Mouse (Mus musculus) MEL (cell line): ENCODE data around the gene Camta1. TPM values are rescaled to one million over a fixed set of nuclear protein-coding genes. Genes with fewer than 3 reads are reported as not detected.

Experiments
- DNase-seq: peaks from one replicate; pipeline ENCODE4 v3.0.0; 2011; ENCODE audit warnings: low read depth, low spot score
- H3K27ac ChIP-seq: 2 replicates; pipeline ENCODE4 v1.5.1; 2012; ENCODE audit warnings: low read depth, mild to moderate bottlenecking, control low read depth, low read length, moderate library complexity; ENCODE audit not compliant: control insufficient read depth
- H3K27me3 ChIP-seq, 2 experiments: fragments of 150-350 bp in 1 of 2; sonication (generic) in 1 of 2; 2 replicates each; pipeline ENCODE4 v1.6.1; 2012; ENCODE audit warnings: low read length in 2 of 2, mild to moderate bottlenecking in 2 of 2, improper control_type of control experiment in 1 of 2, moderate library complexity in 1 of 2; ENCODE audit not compliant: insufficient read depth in 2 of 2, control insufficient read depth in 1 of 2
- H3K36me3 ChIP-seq, 2 experiments: 2 replicates each; pipeline ENCODE4 v1.6.1; 2012 to 2014; ENCODE audit warnings: low read length in 2 of 2, improper control_type of control experiment in 1 of 2, inconsistent platforms in 1 of 2, mild to moderate bottlenecking in 1 of 2; ENCODE audit not compliant: insufficient read depth in 2 of 2, control insufficient read depth in 1 of 2
- H3K4me1 ChIP-seq, 2 experiments: fragments of 150-350 bp in 1 of 2; sonication (generic) in 1 of 2; 2 replicates each; pipeline ENCODE4 v1.6.1; 2012; ENCODE audit warnings: low read length in 2 of 2, improper control_type of control experiment in 1 of 2, mild to moderate bottlenecking in 1 of 2; ENCODE audit not compliant: insufficient read depth in 2 of 2, control insufficient read depth in 1 of 2
- H3K4me3 ChIP-seq, 2 experiments: fragments of 150-350 bp in 1 of 2; sonication (generic) in 1 of 2; 2 replicates each; pipeline ENCODE4 v1.5.1; 2012; ENCODE audit warnings: low read depth in 2 of 2, low read length in 2 of 2, mild to moderate bottlenecking in 2 of 2, moderate library complexity in 2 of 2, control low read depth in 1 of 2, improper control_type of control experiment in 1 of 2; ENCODE audit not compliant: control insufficient read depth in 1 of 2, insufficient read depth in 1 of 2
- H3K79me2 ChIP-seq: 2 replicates; pipeline ENCODE4 v1.6.1; 2012; ENCODE audit warnings: mild to moderate bottlenecking, low read length, moderate library complexity; ENCODE audit not compliant: control insufficient read depth, poor library complexity, insufficient read depth
- H3K9ac ChIP-seq: 2 replicates; pipeline ENCODE4 v1.6.1; 2012; ENCODE audit warnings: low read depth, mild to moderate bottlenecking, control low read depth, low read length, moderate library complexity; ENCODE audit not compliant: control insufficient read depth, poor library complexity, severe bottlenecking
- H3K9me3 ChIP-seq: fragments of 150-350 bp; sonication (generic); replicated peaks from 2 replicates; pipeline ENCODE4 v1.6.1; 2012; ENCODE audit warnings: mild to moderate bottlenecking, low read length, improper control_type of control experiment, moderate library complexity; ENCODE audit not compliant: insufficient read depth
- BHLHE40 ChIP-seq: IDR thresholded peaks from 2 replicates; pipeline ENCODE4 v1.6.1; 2012; ENCODE audit warnings: low read depth, mild to moderate bottlenecking, inconsistent platforms, low read length, improper control_type of control experiment, borderline replicate concordance
- CHD1 ChIP-seq: IDR thresholded peaks from 2 replicates; pipeline ENCODE4 v1.6.1; 2012; ENCODE audit warnings: low read depth, mild to moderate bottlenecking, inconsistent platforms, low read length, improper control_type of control experiment
- CHD2 ChIP-seq: IDR thresholded peaks from 2 replicates; pipeline ENCODE4 v1.6.1; 2011; ENCODE audit warnings: low read length, improper control_type of control experiment
- CTCF ChIP-seq, 3 experiments: IDR thresholded peaks in 2 of 3; conservative IDR thresholded peaks in 1 of 3; 2 replicates each; pipeline ENCODE4 v1.5.1; 2011 to 2012; ENCODE audit warnings: low read length in 3 of 3, low read depth in 2 of 3, mild to moderate bottlenecking in 2 of 3, improper control_type of control experiment in 1 of 3, inconsistent platforms in 1 of 3, mixed read lengths in 1 of 3, moderate library complexity in 1 of 3; ENCODE audit not compliant: control insufficient read depth in 1 of 3, insufficient read depth in 1 of 3, poor library complexity in 1 of 3, severe bottlenecking in 1 of 3
- E2F4 ChIP-seq: IDR thresholded peaks from 2 replicates; pipeline ENCODE4 v1.6.1; 2011; ENCODE audit warnings: low read depth, low read length, improper control_type of control experiment, borderline replicate concordance
- ELF1 ChIP-seq: IDR thresholded peaks from 2 replicates; pipeline ENCODE4 v1.6.1; 2014; ENCODE audit warnings: low read depth, mild to moderate bottlenecking, inconsistent platforms, low read length, improper control_type of control experiment, moderate library complexity
- EP300 ChIP-seq, 2 experiments: IDR thresholded peaks; 2 replicates each; pipeline ENCODE4 v1.6.1; 2011; ENCODE audit warnings: improper control_type of control experiment in 2 of 2, low read length in 2 of 2, low read depth in 1 of 2, mild to moderate bottlenecking in 1 of 2
- ETS1 ChIP-seq: IDR thresholded peaks from 2 replicates; pipeline ENCODE4 v1.6.1; 2012; ENCODE audit warnings: low read depth, mild to moderate bottlenecking, inconsistent platforms, low read length, improper control_type of control experiment, moderate library complexity
- GABPA ChIP-seq: IDR thresholded peaks from 2 replicates; pipeline ENCODE4 v1.6.1; 2012; ENCODE audit warnings: low read depth, mild to moderate bottlenecking, inconsistent platforms, low read length, improper control_type of control experiment, moderate library complexity
- JUND ChIP-seq: IDR thresholded peaks from 2 replicates; pipeline ENCODE4 v1.6.1; 2011; ENCODE audit warnings: low read depth, mild to moderate bottlenecking, improper control_type of control experiment, low read length
- KAT2A ChIP-seq: conservative IDR thresholded peaks from 2 replicates; pipeline ENCODE4 v1.6.1; 2012; ENCODE audit warnings: low read depth, low read length, improper control_type of control experiment, inconsistent platforms
- MAFK ChIP-seq: IDR thresholded peaks from 2 replicates; pipeline ENCODE4 v1.6.1; 2011; ENCODE audit warnings: low read depth, mild to moderate bottlenecking, low read length, improper control_type of control experiment, borderline replicate concordance
- MAX ChIP-seq: IDR thresholded peaks from 2 replicates; pipeline ENCODE4 v1.6.1; 2011; ENCODE audit warnings: low read length, improper control_type of control experiment
- MAZ ChIP-seq: IDR thresholded peaks from 2 replicates; pipeline ENCODE4 v1.6.1; 2012; ENCODE audit warnings: low read depth, mild to moderate bottlenecking, inconsistent platforms, low read length, improper control_type of control experiment
- MEF2A ChIP-seq: IDR thresholded peaks from 2 replicates; pipeline ENCODE4 v1.6.1; 2014; ENCODE audit warnings: low read depth, mild to moderate bottlenecking, inconsistent platforms, low read length, improper control_type of control experiment; ENCODE audit not compliant: poor library complexity, insufficient replicate concordance, severe bottlenecking; ENCODE audit errors: extremely low read depth
- MXI1 ChIP-seq: IDR thresholded peaks from 2 replicates; pipeline ENCODE4 v1.6.1; 2011; ENCODE audit warnings: mild to moderate bottlenecking, low read depth, low read length, improper control_type of control experiment
- MYB ChIP-seq: IDR thresholded peaks from 2 replicates; pipeline ENCODE4 v1.6.1; 2011; ENCODE audit warnings: mild to moderate bottlenecking, low read depth, low read length, improper control_type of control experiment
- NELFE ChIP-seq: IDR thresholded peaks from 2 replicates; pipeline ENCODE4 v1.6.1; 2011; ENCODE audit warnings: low read depth, low read length, improper control_type of control experiment
- NRF1 ChIP-seq: IDR thresholded peaks from 2 replicates; pipeline ENCODE4 v1.6.1; 2014; ENCODE audit warnings: low read depth, mild to moderate bottlenecking, inconsistent platforms, low read length, improper control_type of control experiment, moderate library complexity; ENCODE audit not compliant: poor library complexity, insufficient read depth, severe bottlenecking
- POLR2A ChIP-seq, 2 experiments: IDR thresholded peaks; 2 replicates each; pipeline ENCODE4 v1.6.1; 2011 to 2012; ENCODE audit warnings: low read length in 2 of 2, mild to moderate bottlenecking in 2 of 2, control low read depth in 1 of 2, improper control_type of control experiment in 1 of 2, low read depth in 1 of 2, moderate library complexity in 1 of 2; ENCODE audit not compliant: control insufficient read depth in 1 of 2, insufficient read depth in 1 of 2, poor library complexity in 1 of 2
- RCOR1 ChIP-seq: IDR thresholded peaks from 2 replicates; pipeline ENCODE4 v1.6.1; 2012; ENCODE audit warnings: low read depth, mild to moderate bottlenecking, inconsistent platforms, low read length, improper control_type of control experiment
- SMC3 ChIP-seq: IDR thresholded peaks from 2 replicates; pipeline ENCODE4 v1.6.1; 2011; ENCODE audit warnings: low read depth, low read length, improper control_type of control experiment
- TCF12 ChIP-seq: IDR thresholded peaks from 2 replicates; pipeline ENCODE4 v1.6.1; 2014; ENCODE audit warnings: low read depth, mild to moderate bottlenecking, inconsistent platforms, low read length, improper control_type of control experiment, moderate library complexity
- UBTF ChIP-seq: IDR thresholded peaks from 2 replicates; pipeline ENCODE4 v1.6.1; 2012; ENCODE audit warnings: low read depth, mild to moderate bottlenecking, inconsistent platforms, low read length, improper control_type of control experiment, moderate library complexity, borderline replicate concordance; ENCODE audit not compliant: insufficient read depth
- USF1 ChIP-seq: IDR thresholded peaks from 2 replicates; pipeline ENCODE4 v1.6.1; 2014; ENCODE audit warnings: low read depth, mild to moderate bottlenecking, inconsistent platforms, low read length, improper control_type of control experiment, moderate library complexity
- USF2 ChIP-seq, 2 experiments: IDR thresholded peaks; 2 replicates each; pipeline ENCODE4 v1.6.1; 2011 to 2012; ENCODE audit warnings: improper control_type of control experiment in 2 of 2, low read length in 2 of 2, borderline replicate concordance in 1 of 2, inconsistent platforms in 1 of 2, low read depth in 1 of 2, mild to moderate bottlenecking in 1 of 2; ENCODE audit not compliant: insufficient read depth in 1 of 2
- ZC3H11A ChIP-seq: IDR thresholded peaks from 2 replicates; pipeline ENCODE4 v1.6.1; 2012; ENCODE audit warnings: low read depth, mild to moderate bottlenecking, inconsistent platforms, low read length, improper control_type of control experiment
- ZKSCAN1 ChIP-seq: IDR thresholded peaks from 2 replicates; pipeline ENCODE4 v1.6.1; 2012; ENCODE audit warnings: low read depth, mild to moderate bottlenecking, inconsistent platforms, low read length, improper control_type of control experiment, moderate library complexity
- ZMIZ1 ChIP-seq: IDR thresholded peaks from 2 replicates; pipeline ENCODE4 v1.6.1; 2012; ENCODE audit warnings: low read depth, mild to moderate bottlenecking, inconsistent platforms, low read length, improper control_type of control experiment, moderate library complexity
- ZNF384 ChIP-seq: IDR thresholded peaks from 2 replicates; pipeline ENCODE4 v1.6.1; 2012; ENCODE audit warnings: low read depth, mild to moderate bottlenecking, inconsistent platforms, low read length, improper control_type of control experiment
- polyA plus RNA-seq, 2 experiments: library from polyadenylated mRNA; stranded (reverse) in 1 of 2; unstranded in 1 of 2; fragments of >175 nt in 1 of 2; fragments of >200 nt in 1 of 2; gene quantifications; 2 replicates each; pipeline versions ENCODE4 v1.2.1 to v1.2.4; 2012; ENCODE audit warnings: low replicate concordance in 2 of 2, low read depth in 1 of 2; ENCODE audit not compliant: insufficient read length in 2 of 2, insufficient read depth in 1 of 2, missing spikeins in 1 of 2
- total RNA-seq: library from RNA; depleted of rRNA; stranded (reverse); fragments of 300-350 nt; gene quantifications from 2 replicates; pipeline ENCODE4 v1.2.3, GENCODE M21; 2012

Gene Camta1
- total and polyA plus RNA-seq, 3 experiments: 28.2 to 87.5 TPM; not detected in 1

- no peak for DNase-seq
These were observed 25.8 kb downstream of the Camta1 start for GRCm38 (mm10) chr4:151835860-151836259.

GRCm38 (mm10) chr4:151834536-151834935, 27.1 kb downstream of the Camta1 start:
- no peak for DNase-seq
- peaks cover 0 to 17% of the 10 kb centered on the region in 2 experiments; a peak in 2 of 4 replicates for H3K36me3 ChIP-seq
- H3K27me3 ChIP-seq: no peaks in the 10 kb centered on the region
- H3K4me3 ChIP-seq: no peak overlapping the region
- H3K9ac ChIP-seq: no peak overlapping the region
- TF ChIP-seq ZKSCAN1: no peak
- no peak for TF ChIP-seq MXI1
- no peak for TF ChIP-seq RCOR1
- TF ChIP-seq USF1: no peak
- no peak for TF ChIP-seq NELFE
- no peak for TF ChIP-seq E2F4
- TF ChIP-seq USF2 (IDR thresholded peaks at IDR 0.05; ENCODE audit: borderline replicate concordance in 1 of 2, insufficient read depth in 1 of 2, low read depth in 1 of 2, low read length in 2 of 2): no peak
- no peak for TF ChIP-seq ZMIZ1
- no peak for TF ChIP-seq TCF12
- TF ChIP-seq JUND: no peak
- no peak for TF ChIP-seq ELF1
- TF ChIP-seq MEF2A: no peak
- TF ChIP-seq GABPA: no peak
- no peak for TF ChIP-seq MAZ
- TF ChIP-seq CHD2: no peak
- peaks cover 33% of the 10 kb centered on the region for H3K79me2 ChIP-seq
- H3K4me1 ChIP-seq: peaks cover 0 to 9% of the 10 kb centered on the region in 2 experiments; a peak in 2 of 4 replicates
- no peak overlapping the region for H3K27ac ChIP-seq
- no peaks in the 10 kb centered on the region for H3K9me3 ChIP-seq

More at GRCm38 (mm10) chr4:151835860-151836259, 25.8 kb downstream of the Camta1 start:
- no peak for TF ChIP-seq NELFE
- no peak for TF ChIP-seq CTCF (IDR thresholded peaks at IDR 0.05 in 2 of 3, conservative IDR thresholded peaks at IDR 0.05 in 1 of 3; ENCODE audit: control insufficient read depth in 1 of 3, insufficient read depth in 1 of 3, low read depth in 2 of 3, low read length in 3 of 3, poor library complexity in 1 of 3, severe bottlenecking in 1 of 3)
- no peak for TF ChIP-seq CHD1
- TF ChIP-seq MYB: no peak
- no peak for TF ChIP-seq BHLHE40
- no peak for TF ChIP-seq MXI1
- no peak for TF ChIP-seq ZNF384
- no peak for TF ChIP-seq MAFK
- no peak for TF ChIP-seq MAX
- TF ChIP-seq ETS1: no peak
- no peak for TF ChIP-seq MAZ
- no peak for TF ChIP-seq SMC3
- no peak for TF ChIP-seq KAT2A
- TF ChIP-seq ELF1: no peak
- no peak for TF ChIP-seq POLR2A (IDR thresholded peaks at IDR 0.05; ENCODE audit: control insufficient read depth in 1 of 2, insufficient read depth in 1 of 2, low read depth in 1 of 2, low read length in 2 of 2, poor library complexity in 1 of 2)
- TF ChIP-seq EP300 (IDR thresholded peaks at IDR 0.05; ENCODE audit: low read depth in 1 of 2, low read length in 2 of 2): no peak
- TF ChIP-seq UBTF: no peak
- TF ChIP-seq ZC3H11A: no peak
- TF ChIP-seq RCOR1: no peak
- no peak for TF ChIP-seq NRF1
- H3K27me3 ChIP-seq: no peaks in the 10 kb centered on the region
- no peaks in the 10 kb centered on the region for H3K9me3 ChIP-seq
- H3K27ac ChIP-seq: no peak overlapping the region
- H3K4me3 ChIP-seq: no peak overlapping the region
- no peak overlapping the region for H3K9ac ChIP-seq
- peaks cover 45% of the 10 kb centered on the region for H3K79me2 ChIP-seq
- H3K4me1 ChIP-seq: peaks cover 0 to 9% of the 10 kb centered on the region in 2 experiments; a peak in 2 of 4 replicates
- peaks cover 0 to 14% of the 10 kb centered on the region in 2 experiments; a peak in 1 of 4 replicates for H3K36me3 ChIP-seq
